Mouse (Mus musculus): Measurements from ENCODE around the gene Casz1. TPM values are rescaled to one million over a fixed set of nuclear protein-coding genes. Genes with fewer than 3 reads are reported as not detected.

The Casz1 gene
- polyA plus RNA-seq, 1 experiment from 2014 or later = 6.7 TPM

- Histone ChIP-seq H3K27ac (no peak overlapping the region), H3K9ac (ENCODE audit: low read depth, low read length) (no peak overlapping the region), H3K36me3 (ENCODE audit: insufficient read depth, low read length) (no peaks in the 10 kb centered on the region), H3K4me1 (replicated peaks; ENCODE audit: insufficient read depth, low read length) (peaks cover 9% of the 10 kb centered on the region; the same call in 1 of the 2 replicates), H3K27me3 (ENCODE audit: insufficient read depth, low read length) (no peaks in the 10 kb centered on the region), H3K4me2 (ENCODE audit: low read length) (no peak overlapping the region), H3K9me3 (replicated peaks; ENCODE audit: low read length) (no peaks in the 10 kb centered on the region), H3K4me3 (replicated peaks; ENCODE audit: low read depth, low read length) (no peak overlapping the region)
- DNase-seq (ENCODE audit: low spot score) (no peak), ATAC-seq (replicated peaks; ENCODE audit: low FRiP score, low read depth) (no peak)
- TF ChIP-seq CTCF (IDR thresholded peaks at IDR 0.05; ENCODE audit: low read depth) = no peak
- 47% methylated on average over 7 of the region's 9 CpGs for WGBS
These were observed 42.0 kb downstream of the Casz1 start for GRCm38 (mm10) chr4:148846203-148846602.

- Histone ChIP-seq H3K4me2 (ENCODE audit: low read length) (no peak overlapping the region), H3K4me1 (replicated peaks; ENCODE audit: insufficient read depth, low read length) (peaks cover 12% of the 10 kb centered on the region; the same call in 1 of the 2 replicates), H3K27ac (no peak overlapping the region), H3K9me3 (replicated peaks; ENCODE audit: low read length) (no peaks in the 10 kb centered on the region), H3K4me3 (replicated peaks; ENCODE audit: low read depth, low read length) (no peak overlapping the region), H3K27me3 (ENCODE audit: insufficient read depth, low read length) (no peaks in the 10 kb centered on the region), H3K9ac (ENCODE audit: low read depth, low read length) (no peak overlapping the region), H3K36me3 (ENCODE audit: insufficient read depth, low read length) (no peaks in the 10 kb centered on the region)
- no peak for TF ChIP-seq CTCF (IDR thresholded peaks at IDR 0.05; ENCODE audit: low read depth)
- no peak for ATAC-seq (replicated peaks; ENCODE audit: low FRiP score, low read depth)
- no peak for DNase-seq (ENCODE audit: low spot score)
- 69% methylated on average over 11 of the region's 11 CpGs for WGBS
These were observed 42.5 kb downstream of the Casz1 start for GRCm38 (mm10) chr4:148846724-148847123.

GRCm38 (mm10) chr4:148847636-148848035, 43.4 kb downstream of the Casz1 start:
- TF ChIP-seq CTCF (IDR thresholded peaks at IDR 0.05; ENCODE audit: low read depth) = no peak
- DNase-seq (ENCODE audit: low spot score) = no peak
- Histone ChIP-seq H3K4me2 (ENCODE audit: low read length) (no peak overlapping the region), H3K27ac (no peak overlapping the region), H3K9ac (ENCODE audit: low read depth, low read length) (no peak overlapping the region), H3K4me3 (replicated peaks; ENCODE audit: low read depth, low read length) (no peak overlapping the region), H3K4me1 (replicated peaks; ENCODE audit: insufficient read depth, low read length) (peaks cover 15% of the 10 kb centered on the region; the same call in 1 of the 2 replicates), H3K36me3 (ENCODE audit: insufficient read depth, low read length) (no peaks in the 10 kb centered on the region), H3K27me3 (ENCODE audit: insufficient read depth, low read length) (no peaks in the 10 kb centered on the region), H3K9me3 (replicated peaks; ENCODE audit: low read length) (no peaks in the 10 kb centered on the region)
- 85% methylated on average over 9 of the region's 9 CpGs for WGBS
- no peak for ATAC-seq (replicated peaks; ENCODE audit: low FRiP score, low read depth)

- no peak overlapping the region for H3K9ac ChIP-seq (ENCODE audit: low read depth, low read length)
- H3K36me3 ChIP-seq (ENCODE audit: insufficient read depth, low read length) = no peaks in the 10 kb centered on the region
- WGBS = 65% methylated on average over 6 of the region's 6 CpGs
- ATAC-seq (replicated peaks; ENCODE audit: low FRiP score, low read depth) (no peak), DNase-seq (ENCODE audit: low spot score) (no peak)
- H3K27ac ChIP-seq = no peak overlapping the region
- H3K9me3 ChIP-seq (replicated peaks; ENCODE audit: low read length) = no peaks in the 10 kb centered on the region
- H3K4me1 ChIP-seq (replicated peaks; ENCODE audit: insufficient read depth, low read length) = peaks cover 6% of the 10 kb centered on the region; the same call in 1 of the 2 replicates
- H3K4me2 ChIP-seq (ENCODE audit: low read length) = no peak overlapping the region
- no peak overlapping the region for H3K4me3 ChIP-seq (replicated peaks; ENCODE audit: low read depth, low read length)
- no peak for TF ChIP-seq CTCF (IDR thresholded peaks at IDR 0.05; ENCODE audit: low read depth)
- H3K27me3 ChIP-seq (ENCODE audit: insufficient read depth, low read length) = no peaks in the 10 kb centered on the region
These were observed 45.2 kb downstream of the Casz1 start for GRCm38 (mm10) chr4:148849437-148849836.

GRCm38 (mm10) chr4:148853057-148853456, 48.8 kb downstream of the Casz1 start:
- Histone ChIP-seq H3K4me3 (replicated peaks; ENCODE audit: low read depth, low read length) (no peak overlapping the region), H3K4me1 (replicated peaks; ENCODE audit: insufficient read depth, low read length) (peaks cover 6% of the 10 kb centered on the region; the same call in 1 of the 2 replicates), H3K9ac (ENCODE audit: low read depth, low read length) (no peak overlapping the region), H3K9me3 (replicated peaks; ENCODE audit: low read length) (no peaks in the 10 kb centered on the region), H3K4me2 (ENCODE audit: low read length) (no peak overlapping the region), H3K27me3 (ENCODE audit: insufficient read depth, low read length) (no peaks in the 10 kb centered on the region), H3K27ac (no peak overlapping the region), H3K36me3 (ENCODE audit: insufficient read depth, low read length) (no peaks in the 10 kb centered on the region)
- TF ChIP-seq CTCF (IDR thresholded peaks at IDR 0.05; ENCODE audit: low read depth) = no peak
- DNase-seq (ENCODE audit: low spot score) = no peak
- 83% methylated on average over 4 of the region's 4 CpGs for WGBS
- ATAC-seq (replicated peaks; ENCODE audit: low FRiP score, low read depth) = no peak

GRCm38 (mm10) chr4:148854093-148854492, 49.9 kb downstream of the Casz1 start:
- WGBS = 15% methylated on average over 2 of the region's 2 CpGs
- no peak overlapping the region for H3K9ac ChIP-seq (ENCODE audit: low read depth, low read length)
- H3K27ac ChIP-seq = no peak overlapping the region
- H3K9me3 ChIP-seq (replicated peaks; ENCODE audit: low read length) = no peaks in the 10 kb centered on the region
- ATAC-seq (replicated peaks; ENCODE audit: low FRiP score, low read depth) = no peak
- no peak overlapping the region for H3K4me3 ChIP-seq (replicated peaks; ENCODE audit: low read depth, low read length)
- H3K36me3 ChIP-seq (ENCODE audit: insufficient read depth, low read length) = no peaks in the 10 kb centered on the region
- no peak overlapping the region for H3K4me2 ChIP-seq (ENCODE audit: low read length)
- H3K27me3 ChIP-seq (ENCODE audit: insufficient read depth, low read length) = no peaks in the 10 kb centered on the region
- no peak for DNase-seq (ENCODE audit: low spot score)
- TF ChIP-seq CTCF (IDR thresholded peaks at IDR 0.05; ENCODE audit: low read depth) = no peak
- H3K4me1 ChIP-seq (replicated peaks; ENCODE audit: insufficient read depth, low read length) = peaks cover 6% of the 10 kb centered on the region; the same call in 1 of the 2 replicates

GRCm38 (mm10) chr4:148855527-148855926, 51.3 kb downstream of the Casz1 start:
- Histone ChIP-seq H3K36me3 (ENCODE audit: insufficient read depth, low read length) (no peaks in the 10 kb centered on the region), H3K9me3 (replicated peaks; ENCODE audit: low read length) (no peaks in the 10 kb centered on the region), H3K4me2 (ENCODE audit: low read length) (no peak overlapping the region), H3K9ac (ENCODE audit: low read depth, low read length) (no peak overlapping the region), H3K4me1 (replicated peaks; ENCODE audit: insufficient read depth, low read length) (peaks cover 6% of the 10 kb centered on the region; the same call in 1 of the 2 replicates), H3K27me3 (ENCODE audit: insufficient read depth, low read length) (no peaks in the 10 kb centered on the region), H3K27ac (no peak overlapping the region), H3K4me3 (replicated peaks; ENCODE audit: low read depth, low read length) (no peak overlapping the region)
- WGBS = 82% methylated on average over 5 of the region's 5 CpGs
- ATAC-seq (replicated peaks; ENCODE audit: low FRiP score, low read depth) = no peak
- no peak for DNase-seq (ENCODE audit: low spot score)
- TF ChIP-seq CTCF (IDR thresholded peaks at IDR 0.05; ENCODE audit: low read depth) = no peak

Measured in kidney, postnatal 0 days (tissue).